In the genomic region with DNA sequence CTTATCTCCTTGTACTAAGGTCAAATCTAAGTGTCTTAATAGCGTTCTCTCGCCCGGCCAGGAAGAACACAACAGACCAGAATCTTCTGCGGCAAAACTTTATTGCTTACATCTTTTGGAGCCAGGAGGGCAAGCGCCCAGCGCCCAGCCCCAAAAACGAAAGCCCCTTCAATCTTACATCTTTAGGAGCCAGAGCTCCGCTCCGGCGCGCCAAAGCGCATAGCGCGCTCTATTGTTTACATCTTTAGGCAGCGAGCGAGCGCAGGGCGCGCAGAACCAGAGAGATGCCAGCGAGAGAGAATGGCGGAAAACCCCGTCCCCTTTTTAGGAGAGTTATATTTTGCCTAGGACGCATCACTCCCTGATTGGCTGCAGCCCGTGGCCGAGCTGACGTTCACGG, we compare ENCODE assay signal across 7 mouse cellular contexts.
A peak's percentile ranks its signal among the peaks of the same experiment; 100 is the strongest.
DNase-seq lines count a peak whose midpoint lies in the region.
"Not testable (repeated sequence)": the region's sequence is repeated elsewhere in the genome, so short reads cannot be mapped to it uniquely, and the experiment has no call there.

No protein-coding gene starts in this region.

- intact Hi-C loops in left cerebral cortex, postnatal 36 days (cut with DNase I), result not testable (repeated sequence)

- DNase-seq in adrenal gland, adult 2 months, result peak; percentile 1
- peak; percentile 0 for DNase-seq in frontal cortex, postnatal 25 days (ENCODE audit: low spot score in 2 of 2)
- DNase-seq in heart, adult 11 months, result peak; percentile 87
- DNase-seq in kidney, adult 11 months, result peak; percentile 0
- peak; percentile 1 for DNase-seq in left cerebral cortex, postnatal 36 days (ENCODE audit: low spot score in 2 of 2)
- DNase-seq in spleen, postnatal 4 days (ENCODE audit: low spot score in 2 of 2), result peak; percentile 12 to 61
- DNase-seq in thymus, postnatal 36 days, result peak; percentile 0 to 3

Comparison
In these comparisons a context has a peak if more than half of its experiments do, and no peak if none do; other contexts are left out.
1. Peak in every context shown above with its lines: DNase-seq.
2. DNase-seq: peak in every context shown above with its lines; median percentile 87 in heart, adult 11 months; 36 in spleen, postnatal 4 days; 2 in thymus, postnatal 36 days; 1 in adrenal gland, adult 2 months; 1 in left cerebral cortex, postnatal 36 days; 0 in frontal cortex, postnatal 25 days; 0 in kidney, adult 11 months.